ENCODE assay signal across 12 mouse cellular contexts in genomic region chr10:56058979-56059422, GRCm38 (mm10). TPM values are rescaled to one million over a fixed set of nuclear protein-coding genes. Genes with fewer than 3 reads are reported as not detected.
A peak's percentile ranks its signal among the peaks of the same experiment; 100 is the strongest.
DNase-seq lines count a peak whose midpoint lies in the region; ATAC-seq and TF ChIP-seq lines count a peak whose summit lies in the region.
"Had no signal": no experiment of that assay in that cellular context is flagged by ENCODE, and none has a peak within 500 bp of the region (broad histone marks: within the 10 kb centered on the region; RNA-seq: fewer than 3 reads in every experiment).

No protein-coding gene starts in this region.

- no peaks in the 10 kb centered on the region for H3K36me3 ChIP-seq in forebrain, embryonic 13.5 days (ENCODE audit: poor library complexity, severe bottlenecking)
- no peaks in the 10 kb centered on the region for H3K36me3 ChIP-seq in forebrain, embryonic 10.5 days (replicated peaks)
- no peaks in the 10 kb centered on the region for H3K36me3 ChIP-seq in hindbrain, embryonic 15.5 days
- no peaks in the 10 kb centered on the region for H3K36me3 ChIP-seq in liver, postnatal 0 days (replicated peaks; ENCODE audit: insufficient read depth, low read length)
- no peaks in the 10 kb centered on the region for H3K36me3 ChIP-seq in embryonic facial prominence, embryonic 10.5 days (replicated peaks)
- H3K36me3 ChIP-seq: embryonic facial prominence, embryonic 13.5 days; limb, embryonic 13.5 days; lung, embryonic 15.5 days had no signal

- no peak for TF ChIP-seq CTCF in liver, postnatal 0 days (IDR thresholded peaks at IDR 0.05; ENCODE audit: low read depth)

- H3K9ac ChIP-seq in forebrain, embryonic 13.5 days: no peak overlapping the region
- no peak overlapping the region for H3K9ac ChIP-seq in hindbrain, embryonic 15.5 days
- no peak overlapping the region for H3K9ac ChIP-seq in liver, postnatal 0 days (replicated peaks)
- H3K9ac ChIP-seq: embryonic facial prominence, embryonic 13.5 days; limb, embryonic 13.5 days; lung, embryonic 15.5 days had no signal

- intact Hi-C loops in left cerebral cortex, postnatal 36 days (cut with DNase I): no loop called here

- peak; percentile 80 for ATAC-seq in forebrain, embryonic 13.5 days
- ATAC-seq in hindbrain, embryonic 15.5 days (ENCODE audit: low FRiP score, low read depth): no peak
- ATAC-seq in liver, postnatal 0 days: no peak

- H3K27ac ChIP-seq in forebrain, embryonic 13.5 days: peak overlapping the region; percentile 48; the same call in 1 of the 2 replicates
- no peak overlapping the region for H3K27ac ChIP-seq in forebrain, embryonic 10.5 days
- H3K27ac ChIP-seq in hindbrain, embryonic 15.5 days (replicated peaks): peak overlapping the region; percentile 60
- no peak overlapping the region for H3K27ac ChIP-seq in liver, postnatal 0 days (ENCODE audit: low read depth)
- no peak overlapping the region for H3K27ac ChIP-seq in embryonic facial prominence, embryonic 10.5 days (replicated peaks)
- H3K27ac ChIP-seq: embryonic facial prominence, embryonic 13.5 days; limb, embryonic 13.5 days; lung, embryonic 15.5 days had no signal

- no peak for TF ChIP-seq EP300 in liver, postnatal 0 days (IDR thresholded peaks at IDR 0.05; ENCODE audit: low read depth)

- no peaks in the 10 kb centered on the region for H3K27me3 ChIP-seq in forebrain, embryonic 13.5 days
- no peaks in the 10 kb centered on the region for H3K27me3 ChIP-seq in forebrain, embryonic 10.5 days (ENCODE audit: poor library complexity, severe bottlenecking)
- H3K27me3 ChIP-seq in hindbrain, embryonic 15.5 days: no peaks in the 10 kb centered on the region
- no peaks in the 10 kb centered on the region for H3K27me3 ChIP-seq in liver, postnatal 0 days (ENCODE audit: insufficient read depth, low read length)
- H3K27me3 ChIP-seq in embryonic facial prominence, embryonic 10.5 days (replicated peaks; ENCODE audit: low read depth, poor library complexity, severe bottlenecking): no peaks in the 10 kb centered on the region
- H3K27me3 ChIP-seq: embryonic facial prominence, embryonic 13.5 days; limb, embryonic 13.5 days; lung, embryonic 15.5 days had no signal

- no peak for DNase-seq in forebrain, embryonic 10.5 days (ENCODE audit: extremely low spot score, low spot score)
- DNase-seq in brain, adult 2 months (ENCODE audit: low read depth, low spot score): peak; percentile 79
- peak; percentile 9 to 15 for DNase-seq in left cerebral cortex, postnatal 36 days (ENCODE audit: low spot score in 2 of 2)
- no peak for DNase-seq in liver, postnatal 0 days
- DNase-seq in spleen, postnatal 14 days (ENCODE audit: low spot score in 2 of 2): no peak
- no peak for DNase-seq in embryonic facial prominence, embryonic 10.5 days (ENCODE audit: low spot score)
- DNase-seq: cerebellum, adult 8-10 months had no signal

- H3K4me3 ChIP-seq in forebrain, embryonic 13.5 days: no peak overlapping the region
- no peak overlapping the region for H3K4me3 ChIP-seq in forebrain, embryonic 10.5 days
- no peak overlapping the region for H3K4me3 ChIP-seq in hindbrain, embryonic 15.5 days
- no peak overlapping the region for H3K4me3 ChIP-seq in liver, postnatal 0 days (ENCODE audit: low read depth, low read length)
- no peak overlapping the region for H3K4me3 ChIP-seq in embryonic facial prominence, embryonic 10.5 days
- H3K4me3 ChIP-seq: embryonic facial prominence, embryonic 13.5 days; limb, embryonic 13.5 days; lung, embryonic 15.5 days had no signal

- H3K4me2 ChIP-seq in forebrain, embryonic 13.5 days: no peak overlapping the region
- H3K4me2 ChIP-seq in hindbrain, embryonic 15.5 days: no peak overlapping the region
- no peak overlapping the region for H3K4me2 ChIP-seq in liver, postnatal 0 days (ENCODE audit: low read depth, low read length)
- H3K4me2 ChIP-seq: embryonic facial prominence, embryonic 13.5 days; limb, embryonic 13.5 days; lung, embryonic 15.5 days had no signal

- WGBS in forebrain, embryonic 13.5 days: 17% methylated on average over 3 of the region's 3 CpGs
- WGBS in forebrain, embryonic 10.5 days: 61% methylated on average over 3 of the region's 3 CpGs
- WGBS in hindbrain, embryonic 15.5 days: 16% methylated on average over 3 of the region's 3 CpGs
- 74% methylated on average over 3 of the region's 3 CpGs for WGBS in liver, postnatal 0 days (ENCODE audit: insufficient replicate concordance)
- 70% methylated on average over 3 of the region's 3 CpGs for WGBS in embryonic facial prominence, embryonic 10.5 days

- H3K9me3 ChIP-seq in forebrain, embryonic 13.5 days (replicated peaks): no peaks in the 10 kb centered on the region
- H3K9me3 ChIP-seq in forebrain, embryonic 10.5 days: no peaks in the 10 kb centered on the region
- no peaks in the 10 kb centered on the region for H3K9me3 ChIP-seq in hindbrain, embryonic 15.5 days
- no peaks in the 10 kb centered on the region for H3K9me3 ChIP-seq in liver, postnatal 0 days (ENCODE audit: low read length)
- no peaks in the 10 kb centered on the region for H3K9me3 ChIP-seq in embryonic facial prominence, embryonic 10.5 days
- H3K9me3 ChIP-seq: embryonic facial prominence, embryonic 13.5 days; limb, embryonic 13.5 days; lung, embryonic 15.5 days had no signal

- H3K4me1 ChIP-seq in forebrain, embryonic 13.5 days: peaks cover 10% of the 10 kb centered on the region
- peaks cover 5% of the 10 kb centered on the region; the same call in 1 of the 2 replicates for H3K4me1 ChIP-seq in forebrain, embryonic 10.5 days
- peaks cover 5% of the 10 kb centered on the region; the same call in 1 of the 2 replicates for H3K4me1 ChIP-seq in hindbrain, embryonic 15.5 days (replicated peaks)
- no peaks in the 10 kb centered on the region for H3K4me1 ChIP-seq in liver, postnatal 0 days (ENCODE audit: insufficient read depth)
- no peaks in the 10 kb centered on the region for H3K4me1 ChIP-seq in embryonic facial prominence, embryonic 10.5 days
- H3K4me1 ChIP-seq: embryonic facial prominence, embryonic 13.5 days; limb, embryonic 13.5 days; lung, embryonic 15.5 days had no signal

RNA-seq across cellular contexts. Expression of gene Msl3l2, which starts 47.7 kb away (rescaled TPM):
- polyA plus RNA-seq in forebrain, embryonic 13.5 days (2015; fragmentation: Nextera tagmentation; extraction: Ambion mirVana): 7.6 and 8.4 TPM in 2 replicates
- 5.7 and 6.1 TPM in 2 replicates for polyA plus RNA-seq in forebrain, embryonic 10.5 days (2016; fragmentation: Nextera tagmentation; extraction: Ambion mirVana)
- 13.0 and 14.2 TPM in 2 replicates for polyA plus RNA-seq in hindbrain, embryonic 15.5 days (2015; fragmentation: Nextera tagmentation; extraction: Ambion mirVana)
- total RNA-seq in left cerebral cortex, postnatal 36 days (2021): 10 to 100 TPM; 13.8 to 14.9 TPM
- polyA plus RNA-seq in liver, postnatal 0 days (2015; fragmentation: Nextera tagmentation; extraction: Ambion mirVana): 0.80 and 0.96 TPM in 2 replicates
- polyA plus RNA-seq in embryonic facial prominence, embryonic 10.5 days (2016; fragmentation: Nextera tagmentation; extraction: Ambion mirVana): 7.5 and 8.6 TPM in 2 replicates

Comparison
In these comparisons a context has a peak if more than half of its experiments do, and no peak if none do; other contexts are left out.
1. H3K27ac ChIP-seq: peak in forebrain, embryonic 13.5 days (single experiment) and hindbrain, embryonic 15.5 days (single experiment); none in forebrain, embryonic 10.5 days (single experiment), liver, postnatal 0 days (single experiment) and embryonic facial prominence, embryonic 10.5 days (single experiment).
2. DNase-seq: peak in brain, adult 2 months (single experiment) and left cerebral cortex, postnatal 36 days (2 of 2); none in forebrain, embryonic 10.5 days (single experiment), liver, postnatal 0 days (single experiment), spleen, postnatal 14 days (0 of 2) and embryonic facial prominence, embryonic 10.5 days (single experiment).